Mouse (Mus musculus): ENCODE results near the gene Gm14085. TPM values are rescaled to one million over a fixed set of nuclear protein-coding genes. Genes with fewer than 3 reads are reported as not detected.
"Not testable (repeated sequence)": the region's sequence is repeated elsewhere in the genome, so short reads cannot be mapped to it uniquely, and the experiment has no call there.

Gm14085 gene
- polyA plus RNA-seq (2016; fragmentation: Nextera tagmentation; extraction: Ambion mirVana): not detected in 2 replicates

DNA sequence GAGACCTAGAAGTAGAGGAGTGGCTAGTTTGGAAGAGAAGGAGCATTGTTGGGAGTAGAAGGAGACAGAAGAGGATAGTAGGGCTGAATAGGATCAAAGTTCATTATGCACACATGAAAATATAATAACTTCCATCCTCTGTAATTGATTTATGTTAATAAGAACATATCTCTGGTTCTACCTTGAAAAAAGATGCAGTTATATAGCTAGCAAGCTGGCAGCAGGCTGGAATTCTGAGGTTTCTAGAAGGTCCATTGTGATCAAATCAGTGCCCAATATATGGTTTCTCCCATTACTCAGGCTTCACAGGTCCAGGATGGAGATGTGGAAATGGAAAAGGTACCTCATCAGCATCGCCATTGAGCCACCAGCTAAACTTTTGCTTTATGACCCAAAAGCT is at the start of gene Gm14085:
Gm14085 (plus strand) TSS at position 301 of the 400 bp plus-strand sequence.
- Histone ChIP-seq H3K27ac (no peak within 1 kb of the TSS), H3K9me3 (no peaks in the 10 kb centered on the region), H3K27me3 (ENCODE audit: poor library complexity, severe bottlenecking) (no peaks in the 10 kb centered on the region), H3K4me1 (no peaks in the 10 kb centered on the region), H3K4me3 (no peak within 1 kb of the TSS), H3K36me3 (replicated peaks) (no peaks in the 10 kb centered on the region)
- WGBS: 89% methylated on average over 1 of the region's 1 CpGs
- DNase-seq (ENCODE audit: extremely low spot score, low spot score): no peak

DNA sequence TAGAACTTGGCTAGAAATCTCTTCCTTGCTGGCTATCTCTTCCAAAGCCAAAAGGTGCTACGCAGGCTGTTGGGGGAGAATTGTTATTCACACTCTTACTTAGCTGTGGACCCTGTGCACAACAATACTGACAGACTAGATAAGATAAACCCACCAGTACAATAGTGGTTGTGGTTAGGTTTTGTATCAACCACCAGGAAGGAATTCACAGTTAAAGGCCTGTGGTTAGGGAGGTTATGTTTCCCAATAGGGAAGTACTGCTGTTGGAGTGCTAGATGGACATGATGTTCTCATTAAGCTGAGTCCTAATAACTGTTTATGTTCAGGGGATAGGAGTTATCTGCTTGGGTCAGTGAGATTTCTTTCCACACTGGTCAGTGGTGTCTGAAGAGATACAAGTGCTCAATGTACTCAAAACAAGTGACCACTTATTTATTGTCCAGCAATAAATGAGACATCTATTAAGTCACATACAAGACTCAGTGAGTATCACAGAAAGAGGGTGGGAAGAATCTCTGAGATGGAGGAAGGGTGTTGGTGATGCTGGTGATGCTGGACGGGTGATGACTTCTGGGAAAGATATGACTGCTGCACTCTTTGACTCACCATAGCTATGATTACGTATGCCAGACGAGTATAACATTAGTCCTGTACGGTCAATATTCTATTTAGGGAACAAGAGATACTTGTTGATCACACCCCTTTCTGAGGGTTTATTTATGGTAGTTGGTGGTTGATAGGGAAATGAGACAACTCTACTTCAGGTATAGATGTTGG is 45.8 kb upstream of the Gm14085 start:
- not testable (repeated sequence) for H3K36me3 ChIP-seq (replicated peaks); H3K27me3 ChIP-seq (ENCODE audit: poor library complexity, severe bottlenecking); H3K27ac ChIP-seq; H3K4me1 ChIP-seq; H3K9me3 ChIP-seq; H3K4me3 ChIP-seq; DNase-seq (ENCODE audit: extremely low spot score, low spot score)
- WGBS: 90% methylated on average over 5 of the region's 5 CpGs

DNA sequence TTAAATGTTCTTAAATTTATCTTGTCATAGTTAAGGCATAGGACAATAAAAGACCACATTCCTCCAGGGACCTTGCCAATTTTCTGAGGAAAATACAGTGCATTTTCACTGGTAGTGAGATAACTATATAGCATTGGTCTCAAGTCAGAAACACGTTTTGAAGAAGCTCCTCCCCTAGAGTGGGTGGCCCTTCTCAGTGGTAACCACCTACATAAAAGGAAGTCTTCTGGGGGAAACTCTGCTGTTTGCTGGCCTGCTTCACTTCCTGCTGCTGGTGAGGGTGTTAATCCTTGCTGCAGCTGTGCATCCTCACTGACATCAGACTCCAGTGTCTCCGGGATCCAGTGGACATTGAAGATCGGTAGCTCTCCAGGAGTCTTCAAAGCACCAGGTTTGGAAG is 44.2 kb upstream of the Gm14085 start:
- not testable (repeated sequence) for DNase-seq (ENCODE audit: extremely low spot score, low spot score); H3K36me3 ChIP-seq (replicated peaks); H3K27me3 ChIP-seq (ENCODE audit: poor library complexity, severe bottlenecking); H3K9me3 ChIP-seq; H3K4me3 ChIP-seq; H3K4me1 ChIP-seq; H3K27ac ChIP-seq
- 33% methylated on average over 1 of the region's 3 CpGs for WGBS

DNA sequence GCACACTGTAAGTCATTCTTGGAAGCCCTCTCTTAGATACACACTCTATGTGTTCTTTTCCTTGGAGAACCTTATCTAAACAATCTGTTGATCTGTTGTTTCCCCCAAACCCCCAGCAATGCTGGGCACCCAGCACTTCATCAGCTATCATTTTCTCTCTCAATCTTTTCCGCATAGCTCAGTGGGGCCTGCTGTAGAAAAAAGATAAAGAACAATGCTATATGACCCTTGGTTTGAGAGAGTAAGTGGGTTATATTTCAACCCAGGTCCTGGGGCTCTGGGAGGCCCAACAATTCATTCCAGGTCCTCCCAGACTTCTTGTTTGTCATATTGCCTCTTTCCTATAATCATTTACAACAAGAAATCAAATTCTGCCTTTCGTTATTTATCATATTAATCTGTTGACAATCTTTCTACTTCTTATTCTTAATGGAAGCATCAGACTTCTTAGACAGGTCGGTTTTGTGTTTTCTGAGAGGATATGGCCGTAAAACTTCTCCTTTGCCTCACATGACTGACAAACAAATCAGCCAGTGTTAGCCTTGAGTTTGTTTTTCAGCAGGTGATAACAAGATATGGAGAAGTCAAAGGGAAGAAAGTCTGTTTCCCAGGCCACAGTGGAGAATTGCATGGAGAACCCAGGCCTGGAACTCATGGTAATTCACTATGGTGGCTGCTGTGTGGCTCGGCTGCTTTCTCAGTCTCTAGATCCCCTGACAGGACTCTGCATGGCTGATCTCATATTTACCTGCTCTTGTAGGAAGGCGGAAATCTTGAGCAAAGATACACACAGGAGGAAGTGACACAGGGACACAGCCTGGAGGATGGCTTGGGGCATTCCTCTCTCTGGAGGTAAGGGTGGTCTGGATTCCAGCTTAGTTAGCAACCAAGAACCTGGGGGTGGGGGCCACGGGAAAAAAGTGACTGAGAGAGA is 43.5 kb upstream of the Gm14085 start:
- Histone ChIP-seq H3K27ac (no peak overlapping the region), H3K9me3 (no peaks in the 10 kb centered on the region), H3K4me1 (no peaks in the 10 kb centered on the region), H3K27me3 (ENCODE audit: poor library complexity, severe bottlenecking) (no peaks in the 10 kb centered on the region), H3K36me3 (replicated peaks) (no peaks in the 10 kb centered on the region), H3K4me3 (no peak overlapping the region)
- no peak for DNase-seq (ENCODE audit: extremely low spot score, low spot score)
- WGBS: 85% methylated on average over 7 of the region's 7 CpGs

DNA sequence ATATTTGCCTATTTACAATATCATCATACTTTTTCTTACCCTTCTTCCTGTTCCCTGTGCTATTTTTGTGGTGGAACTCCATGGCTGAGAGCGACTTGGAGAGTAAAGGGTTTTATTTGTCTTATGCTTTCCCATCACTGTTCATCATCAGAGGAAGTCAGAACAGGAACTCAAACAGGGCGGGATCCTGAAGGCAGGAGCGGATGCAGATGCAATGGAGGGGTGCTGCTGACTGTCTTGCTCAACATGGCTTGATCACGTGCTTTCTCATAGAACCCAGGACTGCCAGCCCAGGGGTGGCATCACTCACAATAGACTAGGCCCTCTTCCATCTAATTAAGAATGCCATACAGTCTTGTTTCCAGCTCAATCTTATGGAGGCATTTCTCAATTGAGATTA is 34.4 kb upstream of the Gm14085 start:
- H3K4me3 ChIP-seq: no peak overlapping the region
- H3K27me3 ChIP-seq (ENCODE audit: poor library complexity, severe bottlenecking): no peaks in the 10 kb centered on the region
- DNase-seq (ENCODE audit: extremely low spot score, low spot score): no peak
- no peaks in the 10 kb centered on the region for H3K36me3 ChIP-seq (replicated peaks)
- no peaks in the 10 kb centered on the region for H3K4me1 ChIP-seq
- no peak overlapping the region for H3K27ac ChIP-seq
- H3K9me3 ChIP-seq: no peaks in the 10 kb centered on the region
- WGBS: 89% methylated on average over 4 of the region's 4 CpGs

DNA sequence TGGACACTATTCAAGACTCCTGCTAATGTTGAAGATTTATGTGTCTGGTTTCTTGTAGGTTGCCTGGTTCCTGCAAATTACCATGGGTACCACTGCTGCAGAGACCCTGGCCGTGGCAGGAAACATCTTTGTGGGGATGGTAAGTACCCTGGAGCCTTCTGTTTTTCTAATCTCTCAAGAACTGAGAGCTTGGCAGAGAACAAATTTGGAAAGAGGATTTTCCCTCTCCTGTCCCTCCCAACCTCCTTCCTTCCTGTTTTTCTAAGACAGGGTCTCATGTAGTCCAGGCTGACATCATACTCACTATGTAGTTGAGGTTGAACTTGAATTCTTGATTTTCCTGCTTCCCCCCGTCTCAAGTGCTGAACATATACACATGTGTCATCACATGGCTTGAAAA is 32.3 kb upstream of the Gm14085 start:
- H3K36me3 ChIP-seq (replicated peaks): no peaks in the 10 kb centered on the region
- no peaks in the 10 kb centered on the region for H3K9me3 ChIP-seq
- no peak for DNase-seq (ENCODE audit: extremely low spot score, low spot score)
- no peaks in the 10 kb centered on the region for H3K4me1 ChIP-seq
- 78% methylated on average over 2 of the region's 2 CpGs for WGBS
- H3K27ac ChIP-seq: no peak overlapping the region
- H3K4me3 ChIP-seq: no peak overlapping the region
- no peaks in the 10 kb centered on the region for H3K27me3 ChIP-seq (ENCODE audit: poor library complexity, severe bottlenecking)

DNA sequence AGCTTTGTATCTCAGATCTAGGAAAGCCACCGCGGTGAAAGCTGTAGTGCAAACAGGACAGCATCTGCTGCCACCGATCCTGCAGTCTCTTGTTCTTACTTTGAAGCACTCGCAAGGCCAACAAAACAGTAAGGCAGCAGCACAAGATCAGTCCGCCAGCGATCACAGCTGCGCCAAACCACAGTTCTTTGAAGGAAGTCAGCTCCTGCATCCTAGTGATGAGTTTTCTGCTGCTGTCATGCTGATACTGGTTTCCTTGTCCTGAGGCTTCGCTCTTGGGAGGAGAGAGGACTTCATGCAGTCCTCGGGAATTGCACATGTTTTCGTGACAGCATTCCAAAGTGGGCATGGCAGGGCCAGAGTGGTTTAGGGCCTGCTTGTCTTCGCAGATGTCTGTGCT is 17.8 kb upstream of the Gm14085 start:
- H3K9me3 ChIP-seq: no peaks in the 10 kb centered on the region
- H3K36me3 ChIP-seq (replicated peaks): no peaks in the 10 kb centered on the region
- peak overlapping the region; percentile 64 for H3K4me3 ChIP-seq
- peak overlapping the region; percentile 80; the same call in 1 of the 2 replicates for H3K27ac ChIP-seq
- peaks cover 31% of the 10 kb centered on the region for H3K27me3 ChIP-seq (ENCODE audit: poor library complexity, severe bottlenecking)
- DNase-seq (ENCODE audit: extremely low spot score, low spot score): peak; percentile 24
- H3K4me1 ChIP-seq: peaks cover 13% of the 10 kb centered on the region
- WGBS: 36% methylated on average over 11 of the region's 11 CpGs

DNA sequence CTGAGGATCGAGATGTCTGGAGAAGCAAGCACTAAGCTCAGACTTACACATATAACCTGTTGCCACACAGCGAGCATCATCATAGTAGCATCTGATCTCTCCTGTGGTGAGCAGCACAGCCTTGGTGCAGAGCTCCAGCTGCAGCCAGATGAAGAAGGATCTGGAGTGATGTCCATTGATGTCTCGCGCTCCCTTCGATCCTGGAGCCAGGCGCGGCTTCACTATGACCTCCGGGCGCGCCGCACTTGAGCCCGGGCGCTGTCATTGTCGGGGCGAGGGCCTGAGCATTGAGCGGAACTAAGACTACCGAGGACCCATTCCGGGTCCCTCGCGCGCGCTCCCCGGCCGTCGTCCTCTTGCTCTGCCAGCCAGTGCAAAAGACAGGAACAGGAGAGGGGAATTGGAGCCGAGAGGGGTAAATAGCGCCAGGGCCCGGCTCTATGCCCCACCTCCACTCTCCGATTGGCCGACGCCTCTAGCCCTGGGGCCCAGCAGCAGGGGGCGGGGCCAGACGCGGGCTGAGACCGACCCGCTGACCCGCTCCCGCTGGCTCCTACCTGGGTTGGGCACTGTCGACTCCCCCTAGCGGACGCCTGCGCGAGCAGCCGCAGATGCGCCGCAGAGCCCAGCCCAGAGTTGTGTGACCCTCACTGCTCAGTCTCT is 17.3 kb upstream of the Gm14085 start:
- Histone ChIP-seq H3K36me3 (replicated peaks) (no peaks in the 10 kb centered on the region), H3K4me3 (peak overlapping the region; percentile 64), H3K9me3 (no peaks in the 10 kb centered on the region), H3K27ac (peak overlapping the region; percentile 80), H3K27me3 (ENCODE audit: poor library complexity, severe bottlenecking) (peaks cover 31% of the 10 kb centered on the region), H3K4me1 (peaks cover 13% of the 10 kb centered on the region)
- under 1% methylated on average over 46 of the region's 46 CpGs for WGBS
- peak; percentile 92 for DNase-seq (ENCODE audit: extremely low spot score, low spot score)

DNA sequence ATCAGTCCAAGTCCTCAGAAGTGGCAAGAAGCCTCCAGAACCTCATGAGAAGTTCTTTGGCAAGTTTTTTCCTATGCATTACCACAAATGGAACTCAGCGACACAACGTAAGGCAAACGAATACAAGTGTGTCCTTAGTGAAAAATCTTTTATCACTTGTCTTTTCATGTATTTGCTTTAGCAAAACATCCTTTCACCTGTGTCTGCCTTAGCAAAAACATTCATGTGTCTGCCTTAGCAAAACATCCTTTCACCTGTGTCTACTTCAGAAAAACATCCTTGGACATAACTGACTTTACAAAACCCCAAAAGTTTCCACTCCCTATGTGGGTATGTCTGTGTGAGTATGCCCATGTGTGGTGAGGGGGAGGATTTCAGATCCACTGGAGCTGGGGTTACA is 15.5 kb upstream of the Gm14085 start:
- Histone ChIP-seq H3K9me3 (no peaks in the 10 kb centered on the region), H3K36me3 (replicated peaks) (no peaks in the 10 kb centered on the region), H3K4me3 (no peak overlapping the region), H3K27me3 (ENCODE audit: poor library complexity, severe bottlenecking) (peaks cover 31% of the 10 kb centered on the region), H3K4me1 (peaks cover 13% of the 10 kb centered on the region), H3K27ac (no peak overlapping the region)
- DNase-seq (ENCODE audit: extremely low spot score, low spot score): no peak
- 88% methylated on average over 3 of the region's 3 CpGs for WGBS

DNA sequence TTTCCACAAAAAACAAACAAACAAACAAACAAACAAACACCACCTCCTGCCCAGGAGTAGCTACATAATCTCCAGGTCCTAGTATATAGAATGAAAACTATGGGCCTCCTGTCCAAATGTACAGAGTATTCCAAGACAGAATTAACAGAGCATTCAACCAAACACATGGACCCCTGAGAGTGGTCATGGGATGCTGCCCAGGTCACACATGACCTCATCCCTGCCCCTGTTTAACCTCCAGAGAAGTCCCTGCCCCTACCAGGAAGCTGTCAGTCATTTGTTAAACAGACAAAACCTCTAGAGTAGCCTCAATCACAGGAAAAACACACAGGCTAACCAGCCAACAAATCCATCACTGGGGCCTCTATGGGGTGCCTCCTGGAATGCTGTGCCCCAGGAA is 8.2 kb upstream of the Gm14085 start:
- no peak for DNase-seq (ENCODE audit: extremely low spot score, low spot score)
- Histone ChIP-seq H3K9me3 (no peaks in the 10 kb centered on the region), H3K36me3 (replicated peaks) (no peaks in the 10 kb centered on the region)

DNA sequence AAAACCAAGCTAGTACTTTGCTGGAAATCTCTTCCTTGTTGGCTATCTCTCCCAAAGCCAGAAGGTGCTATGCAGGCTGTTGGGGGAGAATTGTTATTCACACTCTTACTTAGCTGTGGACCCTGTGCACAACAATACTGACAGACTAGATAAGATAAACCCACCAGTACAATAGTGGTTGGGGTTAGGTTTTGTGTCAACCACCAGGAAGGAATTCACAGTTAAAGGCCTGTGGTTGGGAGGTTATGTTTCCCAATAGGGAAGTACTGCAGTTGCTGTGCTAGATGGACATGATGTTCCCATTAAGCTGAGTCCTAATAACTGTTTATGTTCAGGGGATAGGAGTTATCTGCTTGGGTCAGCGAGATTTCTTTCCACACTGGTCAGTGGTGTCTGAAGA is 954 bp upstream of the Gm14085 start:
- not testable (repeated sequence) for H3K27ac ChIP-seq

More for the DNA sequence above, 8.2 kb upstream of the Gm14085 start:
- Histone ChIP-seq H3K4me3 (no peak overlapping the region), H3K4me1 (no peaks in the 10 kb centered on the region), H3K27me3 (ENCODE audit: poor library complexity, severe bottlenecking) (no peaks in the 10 kb centered on the region), H3K27ac (no peak overlapping the region)

DNA sequence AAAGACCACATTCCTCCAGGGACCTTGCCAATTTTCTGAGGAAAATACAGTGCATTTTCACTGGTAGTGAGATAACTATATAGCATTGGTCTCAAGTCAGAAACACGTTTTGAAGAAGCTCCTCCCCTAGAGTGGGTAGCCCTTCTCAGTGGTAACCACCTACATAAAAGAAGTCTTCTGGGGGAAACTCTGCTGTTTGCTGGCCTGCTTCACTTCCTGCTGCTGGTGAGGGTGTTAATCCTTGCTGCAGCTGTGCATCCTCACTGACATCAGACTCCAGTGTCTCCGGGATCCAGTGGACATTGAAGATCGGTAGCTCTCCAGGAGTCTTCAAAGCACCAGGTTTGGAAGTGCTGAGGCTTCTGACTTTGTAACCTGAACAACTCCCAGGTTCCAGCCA is 913 bp downstream of the Gm14085 start:
- H3K36me3 ChIP-seq (replicated peaks); H3K4me3 ChIP-seq; H3K27ac ChIP-seq; H3K9me3 ChIP-seq; DNase-seq (ENCODE audit: extremely low spot score, low spot score); H3K27me3 ChIP-seq (ENCODE audit: poor library complexity, severe bottlenecking); H3K4me1 ChIP-seq: not testable (repeated sequence)
- 69% methylated on average over 3 of the region's 3 CpGs for WGBS

More for the DNA sequence above, 954 bp upstream of the Gm14085 start:
- H3K36me3 ChIP-seq (replicated peaks); DNase-seq (ENCODE audit: extremely low spot score, low spot score); H3K4me3 ChIP-seq; H3K27me3 ChIP-seq (ENCODE audit: poor library complexity, severe bottlenecking); H3K4me1 ChIP-seq; H3K9me3 ChIP-seq: not testable (repeated sequence)
- WGBS: 74% methylated on average over 1 of the region's 1 CpGs

DNA sequence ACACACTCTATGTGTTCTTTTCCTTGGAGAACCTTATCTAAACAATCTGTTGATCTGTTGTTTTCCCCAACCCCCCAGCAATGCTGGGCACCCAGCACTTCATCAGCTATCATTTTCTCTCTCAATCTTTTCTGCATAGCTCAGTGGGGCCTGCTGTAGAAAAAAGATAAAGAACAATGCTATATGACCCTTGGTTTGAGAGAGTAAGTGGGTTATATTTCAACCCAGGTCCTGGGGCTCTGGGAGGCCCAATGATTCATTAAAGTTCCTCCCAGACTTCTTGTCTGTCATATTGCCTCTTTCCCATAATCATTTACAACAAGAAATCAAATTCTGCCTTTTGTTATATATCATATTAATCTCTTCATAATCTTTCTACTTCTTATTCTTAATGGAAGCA is 1.4 kb downstream of the Gm14085 start:
- H3K4me3 ChIP-seq; H3K27ac ChIP-seq; H3K4me1 ChIP-seq; H3K27me3 ChIP-seq (ENCODE audit: poor library complexity, severe bottlenecking); DNase-seq (ENCODE audit: extremely low spot score, low spot score); H3K9me3 ChIP-seq; H3K36me3 ChIP-seq (replicated peaks): not testable (repeated sequence)

Measured in forebrain, embryonic 10.5 days (tissue).